Mouse (Mus musculus) testis, adult 2 months (tissue): ENCODE results near the gene Siah1b.

Experiments
- CTCF ChIP-seq: fragments of 200-500 bp; IDR thresholded peaks from 2 replicates; pipeline ENCODE4 v1.5.1; 2012; ENCODE audit warnings: low read depth, mild to moderate bottlenecking, inconsistent platforms, low read length, moderate library complexity; ENCODE audit not compliant: control insufficient read depth, insufficient read depth, insufficient replicate concordance
- POLR2A ChIP-seq: fragments of 200-500 bp; IDR thresholded peaks from 2 replicates; pipeline ENCODE4 v1.6.1; 2012; ENCODE audit warnings: low read depth, mild to moderate bottlenecking, inconsistent platforms, low read length, moderate library complexity; ENCODE audit not compliant: control insufficient read depth

GRCm38 (mm10) chrX:164035931-164036330 is 40.4 kb downstream of the Siah1b start:
- TF ChIP-seq CTCF (no peak), POLR2A (no peak)
